Mouse (Mus musculus) heart, adult 11 months (tissue): Measurements from ENCODE around the gene Dennd6a.

ENCODE experiments used
- DNase-seq: peaks from one replicate; pipeline ENCODE4 v3.0.0; 2022

The Dennd6a gene

DNA sequence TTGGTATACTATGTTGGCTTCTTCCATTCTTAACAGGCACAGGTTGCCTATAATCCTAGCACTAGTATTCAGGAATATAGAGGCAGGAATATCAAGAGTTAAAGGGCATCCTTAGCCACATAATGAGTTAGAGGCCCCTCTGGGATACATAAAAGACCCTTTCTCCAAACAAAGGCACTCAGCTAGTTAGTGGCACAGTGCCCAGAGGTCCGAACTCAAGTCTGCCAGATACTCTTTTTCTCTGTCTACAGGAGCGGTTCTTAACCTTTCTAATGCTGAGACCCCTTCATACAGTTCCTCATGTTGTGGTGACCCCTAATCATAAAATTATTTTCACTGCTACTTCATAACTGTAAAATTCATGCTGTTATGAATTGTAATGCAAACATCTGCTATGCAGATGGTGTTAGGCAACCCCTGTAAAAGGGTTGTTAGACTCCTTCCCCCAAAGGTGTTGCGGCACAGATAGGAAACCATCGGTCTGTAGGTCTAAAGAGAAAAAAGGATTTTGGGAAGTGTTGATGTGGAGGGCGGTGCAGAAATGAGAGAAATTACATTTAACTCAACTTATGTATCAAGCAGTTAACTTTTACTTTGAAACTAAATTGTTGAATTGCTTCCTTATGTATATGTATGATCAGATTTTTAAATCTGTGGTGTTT lies 72.5 kb downstream of the Dennd6a start:
- peak; percentile 55 for DNase-seq

DNA sequence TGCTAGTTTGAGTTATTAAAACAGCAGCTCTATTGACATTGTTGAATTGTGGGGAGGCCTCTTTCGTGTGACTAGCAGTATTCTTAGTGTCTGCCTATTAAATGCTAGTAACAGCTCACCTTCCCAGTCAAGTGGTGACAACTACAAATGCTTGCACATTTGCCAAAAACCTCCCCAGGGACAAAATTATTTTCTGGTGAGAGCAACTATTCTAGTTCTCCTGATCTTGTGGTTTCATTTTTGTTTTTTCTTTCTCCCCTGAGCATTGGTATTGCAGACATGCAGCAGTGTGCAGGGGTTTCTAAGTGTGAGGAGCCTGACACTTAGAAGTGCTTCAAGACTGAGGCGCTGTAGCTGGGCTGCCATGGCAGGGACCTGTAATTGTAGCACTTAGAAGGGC lies 74.2 kb downstream of the Dennd6a start:
- peak; percentile 34 for DNase-seq

DNA sequence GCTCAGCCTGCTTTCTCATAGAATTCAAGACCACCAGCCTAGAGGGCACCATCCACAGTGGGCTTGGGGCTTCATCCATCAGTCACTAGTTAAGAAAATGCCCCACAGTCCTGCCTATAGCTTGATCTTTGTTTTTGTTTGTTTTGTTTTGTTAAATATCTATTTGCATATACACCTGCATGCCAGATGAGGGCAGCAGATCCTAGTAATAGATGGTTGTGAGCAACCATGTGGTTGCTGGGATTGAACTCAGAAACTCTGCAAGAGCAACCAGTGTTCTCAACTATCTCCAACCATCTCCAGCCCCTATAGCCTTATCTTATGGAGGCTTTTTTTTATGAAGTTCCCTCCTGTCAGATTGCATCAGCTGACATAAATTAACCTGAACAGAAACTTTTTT lies 78.2 kb downstream of the Dennd6a start:
- peak; percentile 57 for DNase-seq

DNA sequence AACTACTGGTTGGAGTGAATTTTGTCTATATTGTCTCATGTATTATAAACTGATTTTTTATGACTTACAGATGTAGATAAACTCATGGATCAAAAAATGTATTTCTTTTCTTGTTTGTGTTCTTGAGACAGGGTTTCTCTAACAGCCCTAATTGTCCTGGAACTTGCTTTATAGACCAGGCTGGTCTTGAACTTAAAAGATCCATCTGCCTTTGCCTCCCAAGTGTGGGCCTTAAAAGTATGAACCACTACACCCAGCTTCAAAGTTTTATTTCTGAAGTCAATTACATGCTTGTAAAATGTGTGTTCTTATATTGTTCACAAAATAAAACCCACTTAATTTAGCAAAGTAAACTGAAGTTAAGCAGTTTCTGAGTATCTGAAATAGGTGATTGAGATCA lies 84.5 kb downstream of the Dennd6a start:
- DNase-seq = no peak

DNA sequence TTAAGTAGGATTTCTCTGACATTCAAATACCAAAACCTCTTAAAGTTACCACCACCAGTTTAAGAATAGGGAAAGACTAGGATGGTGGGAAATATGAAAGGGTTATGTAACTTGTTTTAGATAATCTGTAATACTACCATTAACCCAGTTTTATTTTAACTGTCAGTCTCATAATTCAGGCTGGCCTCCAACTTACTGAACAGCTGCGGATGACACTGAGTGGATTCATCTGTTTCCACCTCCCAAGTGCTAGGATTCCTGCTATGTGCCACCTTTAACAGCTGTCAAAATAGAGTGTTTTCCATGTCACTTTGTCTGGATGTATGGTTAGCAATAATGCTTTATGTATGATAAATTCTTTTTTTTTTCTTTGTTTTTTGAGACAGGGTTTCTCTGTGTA lies 86.6 kb downstream of the Dennd6a start:
- DNase-seq = peak; percentile 43

DNA sequence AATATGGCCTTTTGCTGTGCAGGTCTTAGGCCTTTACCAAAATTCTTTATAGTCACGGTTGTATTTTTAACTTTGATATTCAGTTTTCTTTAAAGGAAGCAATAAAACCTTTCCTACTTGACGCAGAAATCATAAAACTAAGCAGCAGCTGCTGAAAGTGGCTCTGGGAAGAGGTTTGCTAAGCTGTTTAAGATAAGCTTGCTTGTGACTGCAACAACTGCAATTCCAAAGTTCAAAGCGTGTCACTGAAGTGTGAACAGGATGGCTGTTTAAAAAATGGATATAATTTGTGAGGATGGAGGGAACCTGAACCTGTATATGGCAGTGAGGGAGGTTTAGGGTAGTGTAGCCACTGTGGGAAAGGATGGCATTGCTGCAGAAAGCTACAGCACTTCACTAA lies 88.4 kb downstream of the Dennd6a start:
- no peak for DNase-seq

DNA sequence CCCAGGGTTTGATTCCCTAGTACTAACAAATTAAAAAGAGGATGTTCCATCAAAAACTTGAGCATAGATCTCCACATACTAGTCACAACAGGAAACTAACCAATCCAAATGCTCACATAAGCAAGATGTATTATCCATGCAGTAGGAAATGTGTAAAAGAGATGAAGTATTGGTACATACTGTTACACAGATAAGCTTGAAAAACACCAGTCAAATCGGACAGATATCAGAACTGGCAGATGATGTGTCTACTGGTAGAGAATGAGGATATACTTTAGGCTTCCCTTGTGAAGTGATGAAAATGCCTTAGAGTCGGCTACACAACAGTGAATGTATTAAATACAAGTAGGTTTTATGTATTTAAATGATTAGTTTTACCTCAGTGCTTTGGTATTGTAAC lies 88.8 kb downstream of the Dennd6a start:
- no peak for DNase-seq

DNA sequence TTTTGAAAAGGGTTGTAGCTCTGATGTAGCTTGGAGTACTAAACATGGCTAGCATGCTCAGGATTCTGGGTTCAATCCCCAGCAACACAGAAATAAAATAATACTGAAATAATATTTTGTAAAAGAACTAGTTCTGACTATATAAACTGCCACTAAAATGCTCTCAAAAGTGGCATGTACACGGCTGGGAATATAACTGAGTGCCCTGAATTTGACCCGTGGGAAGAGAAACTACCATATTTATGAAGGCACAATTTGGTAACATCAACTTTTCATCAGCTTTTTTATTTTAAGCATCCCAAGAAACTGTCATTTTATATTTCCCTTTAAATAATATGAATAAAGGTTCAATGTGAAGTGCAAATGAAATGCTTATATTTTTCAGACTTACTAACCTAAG lies 90.2 kb downstream of the Dennd6a start:
- DNase-seq = no peak

DNA sequence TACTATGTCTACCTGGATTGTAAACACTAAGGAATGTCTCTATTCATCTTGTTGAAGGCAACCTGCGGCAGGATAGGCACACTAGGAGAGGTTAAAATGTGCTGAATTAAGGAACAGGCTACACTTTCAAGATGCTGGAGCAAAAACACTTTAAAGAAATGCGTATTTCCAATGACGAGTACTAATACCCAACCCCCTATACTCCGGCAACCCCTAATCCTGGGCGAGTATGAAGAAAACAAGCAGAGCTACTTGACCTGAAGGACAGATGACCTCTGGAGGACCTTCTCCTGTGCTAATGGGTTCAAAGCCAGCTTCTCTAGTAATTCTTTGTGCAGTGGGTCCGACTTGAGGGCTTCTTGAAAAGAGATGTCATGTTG lies 94.3 kb downstream of the Dennd6a start:
- DNase-seq = no peak

DNA sequence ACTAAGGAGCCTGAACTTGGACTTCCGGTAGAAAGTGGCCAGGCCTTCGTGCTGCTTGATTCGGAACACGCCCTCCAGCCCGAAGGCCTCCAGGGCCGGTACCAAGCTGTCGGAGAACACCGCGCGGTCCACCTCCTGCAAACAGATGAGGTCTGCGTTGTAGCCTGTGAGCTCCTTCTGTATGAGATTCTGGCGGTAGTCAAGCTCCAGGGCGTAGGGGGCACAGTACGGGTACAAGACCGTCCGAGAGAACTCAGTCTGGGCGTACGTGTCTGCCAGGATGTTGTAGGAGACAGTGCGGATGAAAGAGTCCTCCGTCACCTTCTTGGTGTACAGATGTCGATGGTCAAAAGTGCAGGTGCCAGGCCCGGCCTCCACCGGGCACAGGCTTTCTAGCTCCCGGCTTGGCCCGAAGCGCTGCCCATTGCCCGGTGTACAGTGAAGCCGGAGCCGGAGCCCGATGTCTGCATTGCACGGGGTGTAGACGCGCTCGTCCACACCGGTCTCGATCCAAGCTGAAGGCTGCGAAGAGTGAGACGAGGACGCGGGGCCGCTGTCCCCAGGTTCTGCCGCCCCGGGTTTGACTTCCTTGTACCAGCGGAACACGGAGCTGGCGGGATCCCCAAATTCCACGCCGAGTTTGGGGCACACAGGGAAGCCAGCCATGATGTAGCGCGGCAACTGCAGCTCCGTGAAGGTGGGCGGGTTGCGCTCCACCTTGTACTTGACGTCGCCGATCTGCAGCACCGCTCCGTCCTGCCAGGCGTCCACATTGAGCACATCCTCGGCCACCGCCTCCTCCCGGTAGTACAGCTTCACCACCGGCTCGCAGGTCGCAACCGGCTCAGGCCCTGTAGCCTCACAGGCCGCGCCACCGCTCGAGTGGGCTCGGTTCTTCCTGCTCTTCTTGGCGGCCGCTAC lies 95.0 kb downstream of the Dennd6a start:
- peak; percentile 90 for DNase-seq

DNA sequence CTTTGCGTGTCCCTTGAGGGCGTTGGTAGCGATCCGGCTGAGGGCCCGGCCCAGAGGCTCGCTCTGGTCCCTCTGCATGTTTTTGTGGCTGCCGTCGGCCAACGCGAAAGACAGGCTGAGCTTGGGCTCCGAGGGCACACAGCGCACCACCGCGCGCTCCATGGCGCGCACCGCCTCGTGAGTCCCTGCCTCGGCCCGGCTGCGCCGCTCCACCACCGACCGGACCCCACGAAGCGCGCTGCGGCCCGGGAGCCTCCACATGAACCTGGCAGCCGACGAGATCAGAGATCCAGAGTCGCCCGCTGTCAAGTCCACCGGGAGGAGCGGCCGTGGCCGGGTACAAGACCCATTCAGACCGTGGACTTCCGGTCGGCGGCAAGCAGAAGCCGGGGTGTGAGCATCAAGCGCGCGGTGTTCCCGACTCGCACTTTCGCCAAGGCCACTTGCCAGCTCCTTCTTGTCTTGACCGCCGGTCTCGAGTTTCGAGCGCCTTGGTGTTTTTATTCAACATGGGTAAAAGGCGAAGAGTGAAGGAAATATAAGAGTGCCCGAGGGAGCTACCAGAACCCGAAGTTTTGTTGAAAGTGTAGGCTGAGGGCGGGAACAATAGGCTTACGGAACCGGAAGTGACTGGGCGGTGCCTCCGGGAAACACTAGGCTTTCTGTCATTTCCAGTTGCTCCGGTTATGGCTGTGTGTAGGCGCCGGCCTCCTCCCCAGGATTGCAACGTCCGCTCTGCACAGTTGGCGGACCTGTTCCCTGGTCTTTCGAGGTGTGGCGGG lies 95.8 kb downstream of the Dennd6a start, which contains the start of gene Pde12:
Pde12 (minus strand) TSS at position 592 of the 782 bp plus-strand sequence.
- peak; percentile 99 for DNase-seq

DNA sequence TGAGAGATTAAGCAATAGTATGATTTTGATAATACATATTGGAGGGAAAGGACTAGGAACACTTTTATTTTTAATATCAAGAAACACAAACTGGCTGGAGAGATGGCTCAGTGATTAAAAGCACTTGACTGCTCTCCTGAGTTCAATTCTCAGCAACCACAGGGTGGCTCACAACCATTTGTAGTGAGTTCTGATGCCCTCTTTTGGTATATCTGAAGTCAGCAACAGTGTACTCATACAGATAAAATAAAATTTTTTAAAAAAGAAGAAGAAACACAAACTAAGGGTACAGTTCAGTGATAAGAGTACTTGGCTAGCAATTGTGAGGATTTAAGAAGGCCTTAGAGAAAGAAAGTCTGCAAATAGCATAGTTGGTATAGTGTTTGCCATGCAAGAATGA lies 97.3 kb downstream of the Dennd6a start:
- no peak for DNase-seq

DNA sequence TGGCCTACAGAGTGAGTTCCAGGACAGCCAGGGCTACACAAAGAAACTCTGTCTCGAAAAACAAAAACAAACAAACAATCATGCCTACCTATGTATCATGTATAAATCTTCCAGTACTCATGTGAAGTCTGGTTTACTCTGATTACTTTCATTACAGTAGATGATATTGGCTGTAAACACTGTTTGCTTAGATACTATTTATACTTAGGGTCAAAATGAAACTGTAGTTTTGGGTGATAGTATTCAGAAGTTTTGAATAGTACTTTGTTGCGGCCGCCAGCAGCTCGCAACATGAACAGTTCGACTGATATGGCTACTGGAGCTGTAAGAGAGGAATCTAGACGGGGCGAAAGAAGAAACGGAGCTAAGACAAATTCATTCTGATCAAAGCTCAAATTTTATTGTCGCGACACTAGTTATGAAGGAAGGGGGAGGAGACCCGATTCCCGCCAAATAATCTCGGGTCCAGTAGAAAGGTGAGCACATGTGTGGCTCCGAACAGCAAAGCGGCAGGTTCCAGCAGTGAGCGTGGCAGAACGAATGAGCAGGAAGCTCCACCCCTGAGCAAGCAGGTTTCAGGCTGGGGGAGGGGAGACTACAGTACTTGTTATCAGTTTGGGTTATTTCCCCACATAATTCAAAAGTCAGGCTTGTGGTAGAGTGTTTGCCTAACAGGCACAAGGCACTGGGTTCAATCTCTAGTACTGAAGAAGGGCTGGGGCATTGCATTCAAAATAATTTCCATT lies 98.4 kb downstream of the Dennd6a start:
- DNase-seq = peak; percentile 62

DNA sequence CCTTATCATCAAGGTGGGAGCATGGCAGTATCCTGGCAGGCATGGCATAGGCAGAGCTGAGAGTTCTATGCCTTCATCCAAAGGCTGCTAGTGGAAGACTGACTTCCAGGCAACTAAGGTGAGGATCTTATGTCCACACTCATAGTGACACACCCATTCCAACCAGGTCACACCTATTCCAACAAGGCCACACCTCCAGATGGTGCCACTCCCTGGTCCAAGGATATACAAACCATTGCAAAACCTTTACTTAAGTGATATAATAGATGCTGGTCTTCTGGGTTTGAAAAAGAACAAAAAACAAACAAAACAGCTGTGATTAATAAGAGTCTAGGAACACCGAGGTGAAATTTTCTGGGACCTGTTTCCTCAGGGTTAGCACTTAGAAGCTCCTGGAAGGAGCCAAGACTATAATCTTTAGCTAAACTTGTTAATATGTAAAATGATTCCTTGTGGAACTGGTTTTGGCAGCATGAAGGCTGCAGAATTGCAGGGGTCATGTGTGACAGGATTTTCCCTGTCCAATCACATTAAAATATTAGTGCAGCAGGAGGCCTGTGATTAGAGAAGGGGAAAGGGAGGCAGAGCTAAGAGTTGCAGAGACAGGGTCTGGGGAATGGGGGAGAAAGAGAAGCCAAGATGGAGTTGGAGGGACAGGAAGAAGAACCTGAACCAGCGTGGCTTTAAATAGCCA lies 101.0 kb downstream of the Dennd6a start:
- peak; percentile 35 for DNase-seq

DNA sequence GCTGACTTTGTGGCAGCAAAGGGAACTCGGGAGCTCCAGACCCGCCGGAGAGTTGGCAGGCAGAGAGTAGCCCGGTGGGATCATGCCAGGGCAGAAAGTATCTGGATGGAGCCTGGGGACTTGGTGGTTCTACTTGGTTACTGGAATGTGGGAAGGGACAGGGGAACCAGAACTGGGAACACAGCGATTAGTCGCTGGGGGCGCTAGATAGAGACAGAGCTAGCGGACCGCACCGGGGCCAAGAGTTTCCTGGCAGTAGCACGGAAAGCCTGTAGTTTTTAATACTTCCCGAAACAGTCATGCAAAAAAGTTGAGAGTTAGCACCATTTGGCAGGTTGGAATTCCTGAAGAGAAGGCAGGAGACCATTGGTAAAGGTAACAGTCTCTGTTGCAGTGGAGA lies 101.7 kb downstream of the Dennd6a start:
- peak; percentile 91 for DNase-seq

DNA sequence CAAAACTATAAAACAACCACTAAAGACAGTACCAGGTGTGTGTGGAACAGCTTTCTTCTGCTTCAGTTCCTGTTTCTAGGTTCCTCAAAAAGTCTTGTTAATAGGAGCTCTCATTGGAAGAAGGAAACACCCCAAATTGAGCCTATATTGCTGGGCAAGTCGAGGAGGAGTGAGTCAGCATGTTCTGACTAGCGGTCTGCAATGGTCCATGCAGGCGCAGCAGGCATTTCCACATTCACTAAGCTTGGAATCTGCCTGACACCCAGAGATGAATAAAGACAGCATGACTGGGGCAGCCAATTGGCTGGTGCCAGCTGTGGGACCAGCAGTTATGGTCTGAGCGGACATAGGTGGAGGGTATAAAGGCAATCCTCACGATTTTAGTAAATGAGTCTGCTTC lies 102.1 kb downstream of the Dennd6a start:
- peak; percentile 86 for DNase-seq
